22 mouse cellular contexts compared by ENCODE assay signal in the genomic region with DNA sequence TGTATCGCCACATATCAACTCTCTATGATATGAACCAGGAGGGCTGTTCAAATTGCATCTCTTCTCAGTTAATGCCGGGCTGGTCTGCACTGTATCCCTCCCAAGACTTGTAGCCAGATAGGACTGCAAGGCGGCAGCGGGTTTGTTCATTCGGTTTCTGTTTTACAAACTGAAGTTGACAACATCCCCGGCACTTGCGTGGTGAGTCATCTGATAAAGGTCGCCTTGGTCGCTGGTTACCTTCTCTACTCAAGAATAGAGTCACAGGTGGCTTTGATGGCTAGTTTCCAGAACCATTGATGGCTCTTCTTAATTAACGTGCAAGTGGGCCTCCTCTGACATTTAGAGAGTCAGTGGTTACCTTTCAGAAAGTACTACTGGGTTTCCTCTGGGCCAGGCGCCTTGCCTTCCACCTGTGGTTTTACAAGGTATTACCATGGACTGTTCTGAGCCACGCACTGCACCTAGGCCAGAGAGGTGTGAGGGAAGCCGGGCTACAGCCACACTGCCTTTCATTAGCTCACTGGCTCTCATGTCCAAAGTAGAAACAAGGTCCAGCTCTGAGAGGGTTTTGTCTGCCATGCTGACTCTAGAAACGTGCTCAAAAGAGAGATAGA.
DNase-seq lines count a peak whose midpoint lies in the region; ATAC-seq and TF ChIP-seq lines count a peak whose summit lies in the region.
"Had no signal": no experiment of that assay in that cellular context is flagged by ENCODE, and none has a peak within 500 bp of the region (broad histone marks: within the 10 kb centered on the region; RNA-seq: fewer than 3 reads in every experiment).

No protein-coding gene starts in this region.

- no peak for DNase-seq in heart, embryonic 10.5 days (ENCODE audit: low spot score)
- no peak for DNase-seq in heart, postnatal 10 days
- no peak for DNase-seq in liver, embryonic 14.5 days (ENCODE audit: low read depth in 3 of 3, low spot score in 3 of 3)
- DNase-seq in stomach, postnatal 0 days (ENCODE audit: low spot score), result peak; percentile 18
- DNase-seq in kidney, postnatal 36 days, result no peak
- DNase-seq in adrenal gland, postnatal 36 days, result no peak
- DNase-seq: cerebellum, adult 8-10 months; forebrain, postnatal 0 days; gastrocnemius, adult 2 months; heart, adult 11 months; heart, postnatal 36 days; right cerebral cortex, postnatal 25 days had no signal

- no peaks in the 10 kb centered on the region for H3K27me3 ChIP-seq in heart, embryonic 10.5 days (ENCODE audit: insufficient read depth, poor library complexity, severe bottlenecking)
- H3K27me3 ChIP-seq in liver, embryonic 14.5 days (ENCODE audit: control insufficient read depth, insufficient read depth, low read length), result no peaks in the 10 kb centered on the region
- no peaks in the 10 kb centered on the region for H3K27me3 ChIP-seq in stomach, postnatal 0 days (ENCODE audit: control insufficient read depth, insufficient read depth, low read length)
- no peaks in the 10 kb centered on the region for H3K27me3 ChIP-seq in midbrain, embryonic 16.5 days (ENCODE audit: control insufficient read depth, insufficient read depth, low read depth, low read length)
- H3K27me3 ChIP-seq: embryonic facial prominence, embryonic 13.5 days; heart, embryonic 13.5 days; limb, embryonic 13.5 days; midbrain, embryonic 13.5 days; Patski had no signal

- WGBS in heart, embryonic 10.5 days, result 86% methylated on average over 14 of the region's 14 CpGs
- 74% methylated on average over 14 of the region's 14 CpGs for WGBS in bone marrow, adult 2 months
- WGBS in liver, embryonic 14.5 days (ENCODE audit: insufficient replicate concordance), result 60% methylated on average over 14 of the region's 14 CpGs
- 73% methylated on average over 14 of the region's 14 CpGs for WGBS in stomach, postnatal 0 days
- WGBS in midbrain, embryonic 16.5 days, result 92% methylated on average over 14 of the region's 14 CpGs

- peak overlapping the region; percentile 9; the same call in 1 of the 2 replicates for H3K9ac ChIP-seq in liver, embryonic 14.5 days (replicated peaks)
- no peak overlapping the region for H3K9ac ChIP-seq in stomach, postnatal 0 days (ENCODE audit: low read length)
- H3K9ac ChIP-seq in midbrain, embryonic 16.5 days (ENCODE audit: low read depth, low read length), result no peak overlapping the region
- H3K9ac ChIP-seq: embryonic facial prominence, embryonic 13.5 days; forebrain, postnatal 0 days; heart, embryonic 13.5 days; hindbrain, embryonic 14.5 days; limb, embryonic 13.5 days; midbrain, embryonic 13.5 days had no signal

- TF ChIP-seq POLR2A in bone marrow, adult 2 months (IDR thresholded peaks at IDR 0.05; ENCODE audit: borderline replicate concordance, control insufficient read depth, low read depth, low read length), result no peak

- 0 out of 2 replicates have a peak overlapping the region, but pooled peaks have one; percentile 7 for H3K27ac ChIP-seq in heart, embryonic 10.5 days
- peak overlapping the region; percentile 48; the same call in 1 of the 2 replicates for H3K27ac ChIP-seq in bone marrow, adult 2 months (ENCODE audit: control insufficient read depth, insufficient read depth, low read depth, low read length, poor library complexity)
- H3K27ac ChIP-seq in liver, embryonic 14.5 days, result peak overlapping the region; percentile 77
- 0 out of 2 replicates have a peak overlapping the region, but pooled peaks have one; percentile 30 for H3K27ac ChIP-seq in stomach, postnatal 0 days (replicated peaks)
- no peak overlapping the region for H3K27ac ChIP-seq in midbrain, embryonic 16.5 days (ENCODE audit: low read length)
- H3K27ac ChIP-seq: embryonic facial prominence, embryonic 13.5 days; gastrocnemius, adult 2 months; heart, embryonic 13.5 days; hindbrain, embryonic 14.5 days; limb, embryonic 13.5 days; macrophage; midbrain, embryonic 13.5 days had no signal

- H3K36me3 ChIP-seq in heart, embryonic 10.5 days, result no peaks in the 10 kb centered on the region
- no peaks in the 10 kb centered on the region for H3K36me3 ChIP-seq in liver, embryonic 14.5 days (replicated peaks; ENCODE audit: control insufficient read depth, insufficient read depth, low read depth)
- no peaks in the 10 kb centered on the region for H3K36me3 ChIP-seq in stomach, postnatal 0 days (ENCODE audit: control insufficient read depth, insufficient read depth, low read length)
- no peaks in the 10 kb centered on the region for H3K36me3 ChIP-seq in midbrain, embryonic 16.5 days (ENCODE audit: control insufficient read depth, insufficient read depth, low read length)
- H3K36me3 ChIP-seq: embryonic facial prominence, embryonic 13.5 days; heart, embryonic 13.5 days; limb, embryonic 13.5 days; midbrain, embryonic 13.5 days had no signal

- H3K4me3 ChIP-seq in heart, embryonic 10.5 days, result no peak overlapping the region
- no peak overlapping the region for H3K4me3 ChIP-seq in bone marrow, adult 2 months (replicated peaks; ENCODE audit: control insufficient read depth, low read depth, low read length)
- no peak overlapping the region for H3K4me3 ChIP-seq in liver, embryonic 14.5 days (ENCODE audit: insufficient read depth in 1 of 2, low read depth in 2 of 2, low read length in 2 of 2)
- H3K4me3 ChIP-seq in stomach, postnatal 0 days (ENCODE audit: low read depth, low read length), result no peak overlapping the region
- no peak overlapping the region for H3K4me3 ChIP-seq in midbrain, embryonic 16.5 days (ENCODE audit: low read depth, low read length)
- H3K4me3 ChIP-seq: embryonic facial prominence, embryonic 13.5 days; gastrocnemius, adult 2 months; heart, embryonic 13.5 days; limb, embryonic 13.5 days; midbrain, embryonic 13.5 days had no signal

- no peak for ATAC-seq in liver, embryonic 14.5 days (ENCODE audit: insufficient read depth)
- peak; percentile 54; the same call in 1 of the 2 replicates for ATAC-seq in stomach, postnatal 0 days (ENCODE audit: low FRiP score, low TSS enrichment)
- ATAC-seq in midbrain, embryonic 16.5 days, result no peak
- ATAC-seq: forebrain, postnatal 0 days; intestine, postnatal 0 days; midbrain, embryonic 13.5 days; Patski had no signal

- no peak for TF ChIP-seq EP300 in liver, embryonic 14.5 days (IDR thresholded peaks at IDR 0.05; ENCODE audit: low read depth)
- no peak for TF ChIP-seq EP300 in stomach, postnatal 0 days (optimal IDR thresholded peaks at IDR 0.05)

- TF ChIP-seq CTCF in bone marrow, adult 2 months (IDR thresholded peaks at IDR 0.05; ENCODE audit: control insufficient read depth, insufficient read depth, low read length), result no peak
- no peak for TF ChIP-seq CTCF in liver, embryonic 14.5 days (IDR thresholded peaks at IDR 0.05; ENCODE audit: low read depth)
- TF ChIP-seq CTCF in stomach, postnatal 0 days (IDR thresholded peaks at IDR 0.05; ENCODE audit: low read depth), result no peak

- no peaks in the 10 kb centered on the region for H3K4me1 ChIP-seq in heart, embryonic 10.5 days
- H3K4me1 ChIP-seq in bone marrow, adult 2 months (ENCODE audit: control insufficient read depth, insufficient read depth, low read length), result no peaks in the 10 kb centered on the region; the same call in 1 of the 2 replicates
- peaks cover 32% of the 10 kb centered on the region in 2 experiments for H3K4me1 ChIP-seq in liver, embryonic 14.5 days (replicated peaks; ENCODE audit: control insufficient read depth in 2 of 2, insufficient read depth in 2 of 2, low read length in 1 of 2)
- H3K4me1 ChIP-seq in stomach, postnatal 0 days (replicated peaks; ENCODE audit: control insufficient read depth, insufficient read depth), result no peaks in the 10 kb centered on the region
- no peaks in the 10 kb centered on the region for H3K4me1 ChIP-seq in midbrain, embryonic 16.5 days (ENCODE audit: control insufficient read depth, insufficient read depth, low read length)
- H3K4me1 ChIP-seq: midbrain, embryonic 13.5 days had no signal

- H3K4me2 ChIP-seq in liver, embryonic 14.5 days (ENCODE audit: low read depth), result peak overlapping the region; percentile 57; the same call in 1 of the 2 replicates
- no peak overlapping the region for H3K4me2 ChIP-seq in stomach, postnatal 0 days (replicated peaks; ENCODE audit: low read depth)
- H3K4me2 ChIP-seq in midbrain, embryonic 16.5 days (ENCODE audit: low read length), result no peak overlapping the region
- H3K4me2 ChIP-seq: embryonic facial prominence, embryonic 13.5 days; heart, embryonic 13.5 days; hindbrain, embryonic 14.5 days; limb, embryonic 13.5 days; midbrain, embryonic 13.5 days had no signal

- H3K9me3 ChIP-seq in heart, embryonic 10.5 days, result no peaks in the 10 kb centered on the region
- H3K9me3 ChIP-seq in liver, embryonic 14.5 days (ENCODE audit: control insufficient read depth, low read length), result no peaks in the 10 kb centered on the region
- H3K9me3 ChIP-seq in stomach, postnatal 0 days (ENCODE audit: control insufficient read depth, low read length), result no peaks in the 10 kb centered on the region
- no peaks in the 10 kb centered on the region for H3K9me3 ChIP-seq in midbrain, embryonic 16.5 days (replicated peaks; ENCODE audit: control insufficient read depth, low read length, poor library complexity, severe bottlenecking)
- H3K9me3 ChIP-seq: embryonic facial prominence, embryonic 13.5 days; heart, embryonic 13.5 days; limb, embryonic 13.5 days; midbrain, embryonic 13.5 days had no signal

- intact Hi-C loops in heart, postnatal 10 days (cut with DNase I), result no loop called here
